Mouse (Mus musculus) megakaryocyte, embryonic 14.5 days (primary cell): ENCODE measurements at regions not wholly inside any gene's neighbourhood (a gene's known extent, or its start where the extent isn't known, plus 50 kb on each side); places are given as distances from the start of the nearest gene placed in this dataset.

Experiments
- FLI1 ChIP-seq: IDR thresholded peaks from 2 replicates; pipeline ENCODE4 v1.6.1; 2012; ENCODE audit warnings: low read length, inconsistent platforms, mixed read lengths
- GATA1 ChIP-seq: IDR thresholded peaks from 3 replicates; pipeline ENCODE4 v1.6.1; 2012; ENCODE audit warnings: mixed read lengths, low read length, inconsistent platforms, borderline replicate concordance

- TF ChIP-seq GATA1, result no peak
- TF ChIP-seq FLI1, result no peak
Observed at GRCm38 (mm10) chr8:112111950-112112349, 97.1 kb upstream of the Gm6793 start.
